Mouse (Mus musculus) liver, postnatal 0 days (tissue): ENCODE measurements around the gene Yjefn3. TPM values are rescaled to one million over a fixed set of nuclear protein-coding genes. Genes with fewer than 3 reads are reported as not detected.
A peak's percentile ranks its signal among the peaks of the same experiment; 100 is the strongest.

ENCODE experiments used
- ATAC-seq: fragments of 200-750 bp; cut with Nextera tagmentation; 2 replicates; pipeline ENCODE4 v1.8.0; 2017; ENCODE audit warnings: mild to moderate bottlenecking, moderate library complexity
- DNase-seq: peaks from one replicate; pipeline ENCODE4 v3.0.0-alpha.2; 2016
- H3K27ac ChIP-seq: fragments of 300-500 bp; sonication (generic); 2 replicates; pipeline ENCODE4 v1.5.1; 2014; ENCODE audit warnings: antibody characterized with exemption, moderate library complexity, mild to moderate bottlenecking, low read depth
- H3K27me3 ChIP-seq: fragments of 300-500 bp; sonication (generic); 2 replicates; pipeline ENCODE4 v1.6.1; 2014; ENCODE audit warnings: low read length, control low read depth, mixed read lengths; ENCODE audit not compliant: insufficient read depth
- H3K36me3 ChIP-seq: fragments of 300-500 bp; sonication (generic); replicated peaks from 2 replicates; pipeline ENCODE4 v1.6.1; 2014; ENCODE audit warnings: mild to moderate bottlenecking, control low read depth, low read length, moderate library complexity, mixed read lengths; ENCODE audit not compliant: insufficient read depth
- H3K4me1 ChIP-seq: fragments of 300-500 bp; sonication (generic); 2 replicates; pipeline ENCODE4 v1.6.1; 2014; ENCODE audit warnings: antibody characterized with exemption, mild to moderate bottlenecking, control low read depth; ENCODE audit not compliant: insufficient read depth
- H3K4me2 ChIP-seq: fragments of 300-500 bp; sonication (generic); 2 replicates; pipeline ENCODE4 v1.6.1; 2014; ENCODE audit warnings: low read depth, mild to moderate bottlenecking, low read length, moderate library complexity, mixed read lengths
- H3K4me3 ChIP-seq: fragments of 300-500 bp; sonication (generic); 2 replicates; pipeline ENCODE4 v1.5.1; 2014; ENCODE audit warnings: low read depth, low read length
- H3K9ac ChIP-seq: fragments of 300-500 bp; sonication (generic); replicated peaks from 2 replicates; pipeline ENCODE4 v1.6.1; 2014; ENCODE audit warnings: mild to moderate bottlenecking, moderate library complexity
- H3K9me3 ChIP-seq: fragments of 300-500 bp; sonication (generic); 2 replicates; pipeline ENCODE4 v1.6.1; 2016; ENCODE audit warnings: mild to moderate bottlenecking, control low read depth, low read length, mixed read lengths
- CTCF ChIP-seq: sonication (generic); IDR thresholded peaks from 2 replicates; pipeline ENCODE4 v1.5.1; 2016; ENCODE audit warnings: antibody characterized with exemption, low read depth
- EP300 ChIP-seq: IDR thresholded peaks from 2 replicates; pipeline ENCODE4 v1.6.1; 2016; ENCODE audit warnings: antibody characterized with exemption, low read depth, mild to moderate bottlenecking
- WGBS: fragments of 180-500 bp; shearing (Covaris S2); extraction: QIAGEN DNeasy Blood & Tissue Kit; methylation state at CpG from one replicate; pipeline ENCODE4 v1.1.7; 2014; ENCODE audit not compliant: insufficient replicate concordance; 5-methylcytosine and 5-hydroxymethylcytosine counted together
- polyA plus RNA-seq: library from polyadenylated mRNA; unstranded; fragments of >200 nt; fragmentation: Nextera tagmentation; extraction: Ambion mirVana; gene quantifications from 2 replicates; pipeline ENCODE4 v1.2.1, GENCODE M21; 2015

Gene Yjefn3
- polyA plus RNA-seq, 1 experiment from 2014 or later, result 0.72 TPM

DNA sequence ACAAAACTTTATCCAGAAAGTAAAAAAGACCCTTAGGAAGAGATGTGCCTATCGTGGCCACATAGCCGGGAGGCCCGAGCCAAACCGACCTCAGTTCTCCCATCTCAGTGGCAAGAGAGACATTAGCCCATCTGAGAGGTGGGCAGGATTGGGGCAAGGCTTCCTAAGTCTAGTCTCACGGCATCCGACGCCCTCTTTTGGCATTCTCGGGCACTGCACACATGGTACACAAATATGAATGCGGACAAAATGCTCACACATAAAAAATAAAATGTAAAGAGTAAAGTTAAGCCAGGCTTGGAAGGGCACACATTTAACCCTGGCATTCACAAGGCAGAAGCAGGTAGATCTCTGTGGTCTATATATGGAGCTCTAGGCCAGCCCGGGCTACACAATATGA lies 48.6 kb downstream of the Yjefn3 start:
- Histone ChIP-seq H3K4me1 (0 out of 2 replicates have a peak, but pooled peaks cover 6% of the 10 kb centered on the region), H3K27me3 (no peaks in the 10 kb centered on the region), H3K9me3 (no peaks in the 10 kb centered on the region), H3K27ac (no peak overlapping the region), H3K4me3 (no peak overlapping the region), H3K36me3 (no peaks in the 10 kb centered on the region), H3K9ac (no peak overlapping the region), H3K4me2 (no peak overlapping the region)
- WGBS, result 90% methylated on average over 10 of the region's 10 CpGs
- peak; percentile 16; the same call in 1 of the 2 replicates for TF ChIP-seq CTCF
- TF ChIP-seq EP300, result no peak
- ATAC-seq (no peak), DNase-seq (no peak)

- TF ChIP-seq CTCF, result no peak
- no peak for TF ChIP-seq EP300
- Histone ChIP-seq H3K4me3 (no peak overlapping the region), H3K9ac (no peak overlapping the region), H3K4me1 (0 out of 2 replicates have a peak, but pooled peaks cover 6% of the 10 kb centered on the region), H3K27me3 (no peaks in the 10 kb centered on the region), H3K36me3 (no peaks in the 10 kb centered on the region), H3K9me3 (no peaks in the 10 kb centered on the region), H3K4me2 (no peak overlapping the region), H3K27ac (no peak overlapping the region)
- no peak for DNase-seq
- ATAC-seq, result peak; percentile 53; the same call in 1 of the 2 replicates
- 77% methylated on average over 7 of the region's 7 CpGs for WGBS
Measured at GRCm38 (mm10) chr8:69850926-69851506, 51.5 kb downstream of the Yjefn3 start.

DNA sequence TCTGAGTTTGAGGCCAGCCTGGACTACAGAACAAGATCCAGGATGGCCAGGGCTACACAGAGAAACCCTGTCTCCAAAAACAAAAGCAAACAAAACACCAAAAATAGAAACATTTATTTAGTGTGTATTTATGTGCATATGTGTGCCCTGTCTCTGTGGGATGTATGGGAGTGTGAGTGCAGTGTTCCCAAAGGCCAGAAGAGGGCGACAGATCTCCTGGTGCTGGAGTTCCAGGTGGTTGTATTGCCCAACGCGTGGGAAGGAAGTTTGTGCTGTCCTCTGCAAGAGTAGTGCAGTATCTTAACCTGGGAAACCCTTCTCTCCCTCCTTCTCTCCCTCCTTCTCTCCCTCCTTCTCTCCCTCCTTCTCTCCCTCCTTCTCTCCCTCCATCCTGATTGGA lies 52.6 kb downstream of the Yjefn3 start:
- Histone ChIP-seq H3K9ac (no peak overlapping the region), H3K4me1 (0 out of 2 replicates have a peak, but pooled peaks cover 6% of the 10 kb centered on the region), H3K9me3 (no peaks in the 10 kb centered on the region), H3K27me3 (no peaks in the 10 kb centered on the region), H3K4me3 (no peak overlapping the region), H3K36me3 (no peaks in the 10 kb centered on the region), H3K4me2 (no peak overlapping the region), H3K27ac (no peak overlapping the region)
- ATAC-seq, result no peak
- peak; percentile 73 for TF ChIP-seq CTCF
- TF ChIP-seq EP300, result no peak
- 32% methylated on average over 3 of the region's 3 CpGs for WGBS
- peak; percentile 56 for DNase-seq

GRCm38 (mm10) chr8:69848951-69849350 lies 53.6 kb downstream of the Yjefn3 start:
- Histone ChIP-seq H3K27ac (no peak overlapping the region), H3K36me3 (no peaks in the 10 kb centered on the region), H3K4me3 (no peak overlapping the region), H3K27me3 (no peaks in the 10 kb centered on the region), H3K9me3 (no peaks in the 10 kb centered on the region), H3K4me1 (0 out of 2 replicates have a peak, but pooled peaks cover 6% of the 10 kb centered on the region), H3K4me2 (no peak overlapping the region), H3K9ac (no peak overlapping the region)
- WGBS, result 74% methylated on average over 8 of the region's 8 CpGs
- TF ChIP-seq CTCF (no peak), EP300 (no peak)
- DNase-seq (no peak), ATAC-seq (peak; percentile 41; the same call in 1 of the 2 replicates)

- no peak overlapping the region for H3K4me2 ChIP-seq
- no peaks in the 10 kb centered on the region for H3K36me3 ChIP-seq
- H3K4me1 ChIP-seq, result 0 out of 2 replicates have a peak, but pooled peaks cover 6% of the 10 kb centered on the region
- TF ChIP-seq EP300 (no peak), CTCF (no peak)
- 70% methylated on average over 3 of the region's 3 CpGs for WGBS
- DNase-seq (no peak), ATAC-seq (no peak)
- no peaks in the 10 kb centered on the region for H3K9me3 ChIP-seq
- H3K4me3 ChIP-seq, result no peak overlapping the region
- no peaks in the 10 kb centered on the region for H3K27me3 ChIP-seq
- no peak overlapping the region for H3K27ac ChIP-seq
- no peak overlapping the region for H3K9ac ChIP-seq
Measured at GRCm38 (mm10) chr8:69847167-69848065, 55.1 kb downstream of the Yjefn3 start.

Other genes with a start within 250 kb of the Yjefn3 start
- 0.28 and 0.32 TPM in 2 replicates for gene Zfp964, start 248.2 kb downstream of the Yjefn3 start, polyA plus RNA-seq
- 6.8 and 7.9 TPM in 2 replicates for gene Zfp869, start 192.0 kb downstream of the Yjefn3 start, polyA plus RNA-seq
- 2.1 and 2.3 TPM in 2 replicates for gene Zfp963, start 152.7 kb downstream of the Yjefn3 start, polyA plus RNA-seq
- 0.18 and 0.86 TPM in 2 replicates for gene Gm20422, start 127.8 kb downstream of the Yjefn3 start, polyA plus RNA-seq
- gene Atp13a1, start 111.5 kb downstream of the Yjefn3 start, polyA plus RNA-seq, result 12.9 and 13.8 TPM in 2 replicates
- gene Zfp866, start 111.5 kb downstream of the Yjefn3 start, polyA plus RNA-seq, result 3.6 and 4.6 TPM in 2 replicates
- gene Gmip, start 94.0 kb downstream of the Yjefn3 start, polyA plus RNA-seq, result 6.2 and 7.4 TPM in 2 replicates
- gene Lpar2, start 80.3 kb downstream of the Yjefn3 start, polyA plus RNA-seq, result 0.04 and 0.05 TPM in 2 replicates
- 2.3 and 2.7 TPM in 2 replicates for gene Pbx4, start 70.2 kb downstream of the Yjefn3 start, polyA plus RNA-seq
- gene Cilp2, start 15.0 kb downstream of the Yjefn3 start, polyA plus RNA-seq, result 0.02 TPM in 1 of 2 replicates, not detected in the other
- gene Tssk6, start 528 bp downstream of the Yjefn3 start, polyA plus RNA-seq, result 1.3 and 1.7 TPM in 2 replicates
- gene Ndufa13, start 154 bp downstream of the Yjefn3 start, polyA plus RNA-seq, result 152 TPM in 2 replicates
- 19.5 and 20.7 TPM in 2 replicates for gene Gatad2a, start 93.7 kb upstream of the Yjefn3 start, polyA plus RNA-seq
- 11.1 and 12.2 TPM in 2 replicates for gene Mau2, start 140.0 kb upstream of the Yjefn3 start, polyA plus RNA-seq
- 11.7 and 11.8 TPM in 2 replicates for gene Sugp1, start 140.1 kb upstream of the Yjefn3 start, polyA plus RNA-seq
- 32.5 and 38.7 TPM in 2 replicates for gene Tm6sf2, start 170.2 kb upstream of the Yjefn3 start, polyA plus RNA-seq
- 0.02 TPM in 1 of 2 replicates, not detected in the other for gene Hapln4, start 180.7 kb upstream of the Yjefn3 start, polyA plus RNA-seq
- not detected in 2 replicates for gene Ncan, start 218.2 kb upstream of the Yjefn3 start, polyA plus RNA-seq
- 13.5 and 14.9 TPM in 2 replicates for gene Nr2c2ap, start 228.6 kb upstream of the Yjefn3 start, polyA plus RNA-seq
- gene Rfxank, start 236.4 kb upstream of the Yjefn3 start, polyA plus RNA-seq, result 3.6 TPM in 2 replicates
- 17.6 and 18.8 TPM in 2 replicates for gene Borcs8, start 236.8 kb upstream of the Yjefn3 start, polyA plus RNA-seq
- 0.11 TPM in 1 of 2 replicates, not detected in the other for gene Mef2b, start 237.0 kb upstream of the Yjefn3 start, polyA plus RNA-seq